Mouse (Mus musculus) subcutaneous adipose tissue, adult 2 months (tissue): ENCODE data around the gene Btg1-ps1. TPM values are rescaled to one million over a fixed set of nuclear protein-coding genes. Genes with fewer than 3 reads are reported as not detected.

ENCODE experiments used
- polyA plus RNA-seq: library from polyadenylated mRNA; depleted of rRNA; stranded (reverse); fragments of >200 nt; gene quantifications from 2 replicates; pipeline ENCODE4 v1.2.3, GENCODE M21; 2012; ENCODE audit warnings: low replicate concordance; rRNA removed

Btg1-ps1 gene
- polyA plus RNA-seq = not detected in 2 replicates

GRCm38 (mm10) chrX:38018597-38018996 lies at the start of gene Btg1-ps1:
Gene Btg1-ps1, minus strand, starts transcription at chrX:38018815.

GRCm38 (mm10) chrX:38066175-38066574 lies 47.6 kb upstream of the Btg1-ps1 start, which contains the start of gene Rhox10:
Gene Rhox10, plus strand, starts transcription at chrX:38066475.

GRCm38 (mm10) chrX:38043014-38043413 lies 24.4 kb upstream of the Btg1-ps1 start, which contains the start of gene Btg1-ps2:
Gene Btg1-ps2, minus strand, starts transcription at chrX:38043114.

Other genes with a start within 250 kb of the Btg1-ps1 start
- not detected in 2 replicates for gene Rhox5, start 214.0 kb downstream of the Btg1-ps1 start, polyA plus RNA-seq
- gene Rhox6, start 191.9 kb downstream of the Btg1-ps1 start, polyA plus RNA-seq = not detected in 2 replicates
- not detected in 2 replicates for gene Rhox7a, start 187.1 kb downstream of the Btg1-ps1 start, polyA plus RNA-seq
- not detected in 2 replicates for gene Rhox8, start 139.9 kb downstream of the Btg1-ps1 start, polyA plus RNA-seq
- gene Rhox7b, start 121.6 kb downstream of the Btg1-ps1 start, polyA plus RNA-seq = not detected in 2 replicates
- not detected in 2 replicates for gene Rhox9, start 117.0 kb downstream of the Btg1-ps1 start, polyA plus RNA-seq
- gene Btg1-ps2, start 24.3 kb upstream of the Btg1-ps1 start, polyA plus RNA-seq = not detected in 2 replicates
- gene Rhox10, start 47.7 kb upstream of the Btg1-ps1 start, polyA plus RNA-seq = not detected in 2 replicates
- not detected in 2 replicates for gene Rhox11, start 66.3 kb upstream of the Btg1-ps1 start, polyA plus RNA-seq
- gene Rhox12, start 92.1 kb upstream of the Btg1-ps1 start, polyA plus RNA-seq = not detected in 2 replicates
- not detected in 2 replicates for gene Rhox13, start 102.4 kb upstream of the Btg1-ps1 start, polyA plus RNA-seq
- 4.1 and 6.1 TPM in 2 replicates for gene Zbtb33, start 171.0 kb upstream of the Btg1-ps1 start, polyA plus RNA-seq
- gene Tmem255a, start 233.6 kb upstream of the Btg1-ps1 start, polyA plus RNA-seq = 1.4 and 3.8 TPM in 2 replicates